Mouse (Mus musculus) embryonic facial prominence, embryonic 12.5 days (tissue): Measurements from ENCODE around the gene Gm9903. TPM values are rescaled to one million over a fixed set of nuclear protein-coding genes. Genes with fewer than 3 reads are reported as not detected.

Experiments
- ATAC-seq: fragments of 200-750 bp; cut with Nextera tagmentation; 2 replicates; pipeline ENCODE4 v1.8.0; 2017; ENCODE audit not compliant: insufficient number of reproducible peaks, insufficient read depth, low FRiP score, low TSS enrichment
- H3K27ac ChIP-seq: fragments of 300-500 bp; sonication (generic); 2 replicates; pipeline ENCODE4 v1.5.1; 2016; ENCODE audit warnings: mild to moderate bottlenecking
- H3K27me3 ChIP-seq: fragments of 300-500 bp; sonication (generic); 2 replicates; pipeline ENCODE4 v1.6.1; 2016; ENCODE audit warnings: mild to moderate bottlenecking, moderate library complexity
- H3K36me3 ChIP-seq: fragments of 300-500 bp; sonication (generic); 2 replicates; pipeline ENCODE4 v1.6.1; 2016; ENCODE audit warnings: mild to moderate bottlenecking
- H3K4me1 ChIP-seq: fragments of 300-500 bp; sonication (generic); 2 replicates; pipeline ENCODE4 v1.6.1; 2016
- H3K4me2 ChIP-seq: fragments of 300-500 bp; sonication (generic); replicated peaks from 2 replicates; pipeline ENCODE4 v1.6.1; 2016; ENCODE audit warnings: mild to moderate bottlenecking, moderate library complexity
- H3K4me3 ChIP-seq: fragments of 300-500 bp; sonication (generic); 2 replicates; pipeline ENCODE4 v1.5.1; 2016; ENCODE audit warnings: mild to moderate bottlenecking
- H3K9ac ChIP-seq: fragments of 300-500 bp; sonication (generic); 2 replicates; pipeline ENCODE4 v1.6.1; 2016; ENCODE audit warnings: mild to moderate bottlenecking, moderate library complexity
- H3K9me3 ChIP-seq: fragments of 300-500 bp; sonication (generic); 2 replicates; pipeline ENCODE4 v1.6.1; 2016; ENCODE audit warnings: mild to moderate bottlenecking, moderate library complexity
- WGBS: fragments of 180-500 bp; shearing (Covaris S2); methylation state at CpG from one replicate; pipeline ENCODE4 v1.1.7; 2016; 5-methylcytosine and 5-hydroxymethylcytosine counted together
- polyA plus RNA-seq: library from polyadenylated mRNA; unstranded; fragments of >200 nt; fragmentation: Nextera tagmentation; extraction: Ambion mirVana; gene quantifications from 2 replicates; pipeline ENCODE4 v1.2.1, GENCODE M21; 2016

Gene Gm9903
- polyA plus RNA-seq, 1 experiment from 2014 or later: 0.83 TPM

DNA sequence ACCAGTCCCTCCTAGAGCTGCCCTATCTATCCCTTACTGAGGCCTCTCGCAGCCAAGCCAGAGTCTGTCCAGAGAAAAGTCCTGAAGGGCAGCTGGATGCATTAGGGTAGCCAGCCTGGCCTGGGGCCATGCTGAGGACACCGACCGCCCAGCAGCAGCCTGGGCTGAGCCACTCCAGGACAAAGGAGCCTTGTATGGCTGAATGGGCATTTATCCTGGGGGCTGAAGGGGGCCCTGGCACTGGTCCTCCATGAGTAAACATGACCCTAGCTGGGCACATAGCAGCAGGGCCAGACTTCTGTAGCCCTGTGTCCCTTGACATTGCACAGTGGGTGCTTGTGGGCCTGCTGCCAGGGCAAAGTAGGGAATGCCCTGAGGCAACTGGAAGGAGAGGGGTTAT lies 44.7 kb downstream of the Gm9903 start:
- peak overlapping the region; percentile 9; the same call in 1 of the 2 replicates for H3K27ac ChIP-seq
- H3K4me3 ChIP-seq: no peak overlapping the region
- 52% methylated on average over 3 of the region's 3 CpGs for WGBS
- H3K27me3 ChIP-seq: no peaks in the 10 kb centered on the region
- no peak overlapping the region for H3K9ac ChIP-seq
- peaks cover 38% of the 10 kb centered on the region for H3K36me3 ChIP-seq
- no peak for ATAC-seq
- H3K9me3 ChIP-seq: no peaks in the 10 kb centered on the region
- no peaks in the 10 kb centered on the region for H3K4me1 ChIP-seq
- no peak overlapping the region for H3K4me2 ChIP-seq

- H3K9me3 ChIP-seq: no peaks in the 10 kb centered on the region
- 0% methylated on average over 1 of the region's 1 CpGs for WGBS
- H3K27me3 ChIP-seq: no peaks in the 10 kb centered on the region
- no peak overlapping the region for H3K9ac ChIP-seq
- H3K4me2 ChIP-seq: no peak overlapping the region
- no peaks in the 10 kb centered on the region for H3K4me1 ChIP-seq
- H3K27ac ChIP-seq: no peak overlapping the region
- ATAC-seq: 0 out of 2 replicates have a peak, but pooled peaks have one; percentile 16
- H3K4me3 ChIP-seq: no peak overlapping the region
- peaks cover 24% of the 10 kb centered on the region for H3K36me3 ChIP-seq
Measured at GRCm38 (mm10) chr5:33675964-33676363, 46.2 kb downstream of the Gm9903 start.

DNA sequence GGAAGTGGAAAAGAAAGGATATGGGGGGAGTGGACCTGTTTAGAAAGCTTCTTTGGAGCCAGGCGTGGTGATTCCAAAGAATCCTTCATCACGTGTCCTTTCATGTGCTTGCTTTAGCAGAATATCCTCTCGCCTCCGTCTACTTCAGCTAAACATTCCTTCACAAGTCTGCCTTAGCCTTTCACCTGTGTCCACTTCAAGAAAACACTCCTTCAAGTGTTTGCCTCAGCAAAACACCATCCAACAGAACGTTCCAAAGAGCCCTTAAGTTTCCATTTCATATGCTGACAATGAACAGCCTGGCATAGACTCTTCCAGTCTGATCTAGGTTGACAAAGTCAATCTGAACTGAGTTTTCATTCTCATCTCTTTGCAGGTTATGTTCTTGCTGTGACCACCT lies 48.5 kb downstream of the Gm9903 start:
- H3K27ac ChIP-seq: no peak overlapping the region
- peaks cover 3% of the 10 kb centered on the region; the same call in 1 of the 2 replicates for H3K36me3 ChIP-seq
- 84% methylated on average over 5 of the region's 5 CpGs for WGBS
- H3K4me2 ChIP-seq: no peak overlapping the region
- no peaks in the 10 kb centered on the region for H3K9me3 ChIP-seq
- no peaks in the 10 kb centered on the region for H3K4me1 ChIP-seq
- no peaks in the 10 kb centered on the region for H3K27me3 ChIP-seq
- H3K4me3 ChIP-seq: no peak overlapping the region
- no peak for ATAC-seq
- H3K9ac ChIP-seq: no peak overlapping the region

GRCm38 (mm10) chr5:33681044-33681443 lies 51.3 kb downstream of the Gm9903 start:
- no peak overlapping the region for H3K9ac ChIP-seq
- H3K27ac ChIP-seq: no peak overlapping the region
- no peak overlapping the region for H3K4me3 ChIP-seq
- 56% methylated on average over 3 of the region's 3 CpGs for WGBS
- ATAC-seq: no peak
- H3K4me2 ChIP-seq: no peak overlapping the region
- H3K36me3 ChIP-seq: no peaks in the 10 kb centered on the region
- H3K9me3 ChIP-seq: no peaks in the 10 kb centered on the region
- no peaks in the 10 kb centered on the region for H3K4me1 ChIP-seq
- no peaks in the 10 kb centered on the region for H3K27me3 ChIP-seq

Other genes with a start within 250 kb of the Gm9903 start
- gene Nkx1-1, start 195.9 kb upstream of the Gm9903 start, polyA plus RNA-seq: not detected in 2 replicates
- gene Fam53a, start 290 bp upstream of the Gm9903 start, polyA plus RNA-seq: 72.9 and 74.6 TPM in 2 replicates
- gene Slbp, start 22.6 kb downstream of the Gm9903 start, polyA plus RNA-seq: 265 and 270 TPM in 2 replicates
- gene Tacc3, start 28.2 kb downstream of the Gm9903 start, polyA plus RNA-seq: 227 and 249 TPM in 2 replicates
- gene Tmem129, start 28.5 kb downstream of the Gm9903 start, polyA plus RNA-seq: 40.7 and 43.3 TPM in 2 replicates
- gene Fgfr3, start 91.7 kb downstream of the Gm9903 start, polyA plus RNA-seq: 13.4 and 19.5 TPM in 2 replicates
- 63.8 and 65.3 TPM in 2 replicates for gene Letm1, start 152.9 kb downstream of the Gm9903 start, polyA plus RNA-seq
- gene Nsd2, start 190.8 kb downstream of the Gm9903 start, polyA plus RNA-seq: 64.0 and 77.1 TPM in 2 replicates